7 mouse cellular contexts compared by ENCODE assay signal in genomic region chr2:52072065-52072490, GRCm38 (mm10). TPM values are rescaled to one million over a fixed set of nuclear protein-coding genes. Genes with fewer than 3 reads are reported as not detected.
DNase-seq lines count a peak whose midpoint lies in the region; ATAC-seq and TF ChIP-seq lines count a peak whose summit lies in the region.

No protein-coding gene starts in this region.

- no peak for DNase-seq in testis, postnatal 10 days (ENCODE audit: low spot score)
- DNase-seq in hindlimb bud, embryonic 11.5 days (ENCODE audit: extremely low spot score, low read depth, low spot score): peak; percentile 18
- DNase-seq in mesoderm, embryonic 11.5 days (ENCODE audit: low read depth, low spot score): peak; percentile 39
- no peak for DNase-seq in urinary bladder, postnatal 25 days (ENCODE audit: low spot score)
- DNase-seq in layer of hippocampus, postnatal 10 days (ENCODE audit: low spot score in 2 of 2): no peak

- H3K9me3 ChIP-seq in embryonic facial prominence, embryonic 12.5 days: no peaks in the 10 kb centered on the region

- no peak for TF ChIP-seq POLR2A in testis, adult 2 months (IDR thresholded peaks at IDR 0.05; ENCODE audit: control insufficient read depth, low read depth, low read length)

- peak overlapping the region; percentile 92 for H3K27ac ChIP-seq in testis, adult 2 months (ENCODE audit: control insufficient read depth, insufficient read depth, low read depth, low read length)
- peak overlapping the region; percentile 89 for H3K27ac ChIP-seq in embryonic facial prominence, embryonic 12.5 days

- no peak for TF ChIP-seq CTCF in testis, adult 2 months (IDR thresholded peaks at IDR 0.05; ENCODE audit: control insufficient read depth, insufficient read depth, insufficient replicate concordance, low read depth, low read length)

- 3% methylated on average over 10 of the region's 10 CpGs for WGBS in embryonic facial prominence, embryonic 12.5 days

- H3K4me1 ChIP-seq in testis, adult 2 months (ENCODE audit: control insufficient read depth, insufficient read depth, low read length): peaks cover 15% of the 10 kb centered on the region
- H3K4me1 ChIP-seq in embryonic facial prominence, embryonic 12.5 days: peaks cover 11% of the 10 kb centered on the region; the same call in 1 of the 2 replicates

- peak overlapping the region; percentile 86 for H3K4me3 ChIP-seq in testis, adult 2 months (ENCODE audit: control insufficient read depth, low read depth, low read length)
- peak overlapping the region; percentile 96 for H3K4me3 ChIP-seq in embryonic facial prominence, embryonic 12.5 days

- ATAC-seq in embryonic facial prominence, embryonic 12.5 days (ENCODE audit: insufficient number of reproducible peaks, insufficient read depth, low FRiP score, low TSS enrichment): 0 out of 2 replicates have a peak, but pooled peaks have one; percentile 25

- peak overlapping the region; percentile 96 for H3K9ac ChIP-seq in embryonic facial prominence, embryonic 12.5 days

- peak overlapping the region; percentile 55 for H3K4me2 ChIP-seq in embryonic facial prominence, embryonic 12.5 days (replicated peaks)

- H3K36me3 ChIP-seq in testis, adult 2 months (ENCODE audit: control insufficient read depth, insufficient read depth, low read length): no peaks in the 10 kb centered on the region
- H3K36me3 ChIP-seq in embryonic facial prominence, embryonic 12.5 days: peaks cover 15% of the 10 kb centered on the region

- H3K27me3 ChIP-seq in testis, adult 2 months (ENCODE audit: control insufficient read depth, insufficient read depth, low read length): no peaks in the 10 kb centered on the region
- H3K27me3 ChIP-seq in embryonic facial prominence, embryonic 12.5 days: no peaks in the 10 kb centered on the region

RNA-seq across cellular contexts. Expression of gene Rif1, which starts 0.6 kb away (rescaled TPM):
- polyA plus RNA-seq in testis, adult 2 months (2012; rRNA removed): 20.2 and 22.4 TPM in 2 replicates
- 54.4 and 57.4 TPM in 2 replicates for polyA plus RNA-seq in embryonic facial prominence, embryonic 12.5 days (2016; fragmentation: Nextera tagmentation; extraction: Ambion mirVana)
- total RNA-seq in layer of hippocampus, postnatal 10 days (2021): 10 to 100 TPM; 26.2 to 27.1 TPM

RNA-seq across cellular contexts. Expression of gene Tnfaip6, which starts 34.3 kb away (rescaled TPM):
- 0.35 and 0.46 TPM in 2 replicates for polyA plus RNA-seq in testis, adult 2 months (2012; rRNA removed)
- polyA plus RNA-seq in embryonic facial prominence, embryonic 12.5 days (2016; fragmentation: Nextera tagmentation; extraction: Ambion mirVana): 60.4 and 71.7 TPM in 2 replicates
- under 1 TPM; 0.55 to 0.76 TPM for total RNA-seq in layer of hippocampus, postnatal 10 days (2021)

Comparison
In these comparisons a context has a peak if more than half of its experiments do, and no peak if none do; other contexts are left out.
1. DNase-seq: peak in hindlimb bud, embryonic 11.5 days (single experiment) and mesoderm, embryonic 11.5 days (single experiment); none in testis, postnatal 10 days (single experiment), urinary bladder, postnatal 25 days (single experiment) and layer of hippocampus, postnatal 10 days (0 of 2).
2. RNA of gene Tnfaip6, which starts 34.3 kb away (polyA plus RNA-seq): 60.4 to 71.7 TPM in embryonic facial prominence, embryonic 12.5 days; 0.35 to 0.46 TPM in testis, adult 2 months; every median in the first group is over 10 times any median in the second.